Comparison of ENCODE assay signal across 21 mouse cellular contexts in genomic region chr7:135205111-135205510, GRCm38 (mm10). TPM values are rescaled to one million over a fixed set of nuclear protein-coding genes. Genes with fewer than 3 reads are reported as not detected.
A peak's percentile ranks its signal among the peaks of the same experiment; 100 is the strongest.
DNase-seq lines count a peak whose midpoint lies in the region; ATAC-seq and TF ChIP-seq lines count a peak whose summit lies in the region.
"Had no signal": no experiment of that assay in that cellular context is flagged by ENCODE, and none has a peak within 500 bp of the region (broad histone marks: within the 10 kb centered on the region; RNA-seq: fewer than 3 reads in every experiment).

No protein-coding gene starts in this region.

- TF ChIP-seq POLR2A in olfactory bulb, adult 2 months (IDR thresholded peaks at IDR 0.05; ENCODE audit: insufficient read depth, low read depth, low read length) = no peak

- no peak for TF ChIP-seq CTCF in olfactory bulb, adult 2 months (IDR thresholded peaks at IDR 0.05; ENCODE audit: insufficient read depth, low read depth, low read length)

- ATAC-seq in frontal cortex, adult (ENCODE audit: low TSS enrichment) = peak; percentile 97
- ATAC-seq: forebrain, embryonic 16.5 days; intestine, embryonic 15.5 days; liver, embryonic 12.5 days; midbrain, embryonic 16.5 days had no signal

- H3K4me3 ChIP-seq in olfactory bulb, adult 2 months (ENCODE audit: insufficient read depth, low read depth, low read length) = no peak overlapping the region
- H3K4me3 ChIP-seq: intestine, embryonic 15.5 days; liver, embryonic 12.5 days; lung, embryonic 15.5 days; neural tube, embryonic 13.5 days had no signal

- H3K4me1 ChIP-seq in olfactory bulb, adult 2 months (ENCODE audit: control insufficient read depth, insufficient read depth, low read length) = peaks cover 5% of the 10 kb centered on the region; the same call in 1 of the 2 replicates
- H3K4me1 ChIP-seq: intestine, embryonic 15.5 days; liver, embryonic 12.5 days; lung, embryonic 15.5 days had no signal

- no peak for DNase-seq in frontal cortex, postnatal 10 days (ENCODE audit: low spot score in 2 of 2)
- DNase-seq in 3T3-L1 (ENCODE audit: low read depth, low spot score) = peak; percentile 33
- peak; percentile 27 to 48 for DNase-seq in layer of hippocampus, adult 8-10 months (ENCODE audit: low spot score in 2 of 2)
- DNase-seq in adrenal gland, postnatal 4 days (ENCODE audit: low spot score in 2 of 2) = no peak
- DNase-seq in cerebellum, postnatal 4 days (ENCODE audit: low spot score in 2 of 2) = no peak
- DNase-seq in testis, postnatal 14 days (ENCODE audit: low spot score) = no peak
- DNase-seq: adrenal gland, adult 2 months; cerebellum, adult 8-10 months had no signal

- H3K27ac ChIP-seq in olfactory bulb, adult 2 months (ENCODE audit: insufficient read depth, low read depth, low read length) = peak overlapping the region; percentile 75
- H3K27ac ChIP-seq: intestine, embryonic 15.5 days; kidney, postnatal 0 days; liver, embryonic 12.5 days; lung, embryonic 15.5 days; neural tube, embryonic 13.5 days had no signal

- 44% methylated on average over 5 of the region's 5 CpGs for WGBS in olfactory bulb, adult 2 months

RNA-seq across cellular contexts. Expression of gene Nps, which starts 53.4 kb away (rescaled TPM):
- under 1 TPM in 1 of 4 experiments, not detected in 3; 0.31 TPM for total RNA-seq in layer of hippocampus, adult 8-10 months (2022)
- not detected in 2 replicates for polyA plus RNA-seq in olfactory bulb, adult 2 months (2012; ENCODE audit: insufficient read depth, insufficient read length, low replicate concordance, missing spikeins)
- total RNA-seq in adrenal gland, postnatal 4 days (2021) = 1 to 10 TPM in 1 of 2 experiments, under 1 TPM in 1; 0.62 to 1.2 TPM
- total RNA-seq: adrenal gland, adult 2 months; hematopoietic stem cell, adult 5-6 weeks; megakaryocyte progenitor cell, adult 5-6 weeks had no signal
- polyA plus RNA-seq: adrenal gland, adult 2 months; gonadal fat pad, adult 2 months; heart, embryonic 14.5 days; intestine, embryonic 15.5 days; liver, embryonic 12.5 days; neural tube, embryonic 13.5 days had no signal

Comparison
In these comparisons a context has a peak if more than half of its experiments do, and no peak if none do; other contexts are left out.
1. DNase-seq: peak in 3T3-L1 (single experiment) and layer of hippocampus, adult 8-10 months (2 of 2); none in frontal cortex, postnatal 10 days (0 of 2), adrenal gland, postnatal 4 days (0 of 2), cerebellum, postnatal 4 days (0 of 2) and testis, postnatal 14 days (single experiment).